Mouse (Mus musculus): ENCODE data around the gene Gata1.
"Not testable (repeated sequence)": the region's sequence is repeated elsewhere in the genome, so short reads cannot be mapped to it uniquely, and the experiment has no call there.

The Gata1 gene

DNA sequence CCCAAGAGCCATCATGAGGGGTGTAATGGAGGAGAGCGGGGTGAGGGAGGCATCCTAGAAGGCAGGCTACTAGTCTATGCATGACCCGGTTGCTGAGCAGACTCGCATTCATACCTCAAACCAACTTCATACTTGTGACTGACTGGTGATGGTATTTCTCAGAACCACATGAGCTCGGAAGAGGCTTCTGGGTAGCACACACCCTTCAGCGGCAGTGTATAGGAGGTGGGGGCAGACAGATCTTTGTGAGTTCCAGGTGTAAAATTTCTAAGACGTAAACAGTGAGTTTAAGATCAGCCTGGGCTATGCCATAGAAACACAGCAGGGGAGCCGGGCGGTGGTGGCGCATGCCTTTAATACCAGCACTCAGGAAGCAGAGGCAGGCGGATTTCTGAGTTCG, at the start of gene Gata1:
Gata1 (minus strand) TSS at position 180 of the 400 bp plus-strand sequence.
- DNase-seq = no peak

- DNase-seq = no peak
Observed at GRCm38 (mm10) chrX:8026811-8027210, 48.9 kb upstream of the Gata1 start.

DNA sequence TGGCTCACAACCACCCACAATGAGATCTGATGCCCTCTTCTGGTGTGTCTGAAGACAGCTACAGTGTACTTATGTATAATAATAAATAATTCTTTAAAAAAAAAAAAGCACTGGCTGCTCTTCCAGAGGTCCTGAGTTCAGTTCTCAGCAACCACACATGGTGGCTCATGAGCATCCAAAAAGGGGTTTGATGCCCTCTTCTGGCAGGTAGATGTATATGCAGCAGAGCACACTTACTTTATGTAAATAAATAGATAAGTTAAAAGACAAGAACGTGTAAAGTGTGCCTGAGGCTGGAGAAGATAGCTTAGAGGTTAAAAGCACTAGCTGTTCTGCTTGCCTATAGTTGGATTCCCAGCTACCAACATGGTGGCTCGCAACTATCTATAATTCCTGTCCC, 46.9 kb upstream of the Gata1 start:
- no peak for DNase-seq

DNA sequence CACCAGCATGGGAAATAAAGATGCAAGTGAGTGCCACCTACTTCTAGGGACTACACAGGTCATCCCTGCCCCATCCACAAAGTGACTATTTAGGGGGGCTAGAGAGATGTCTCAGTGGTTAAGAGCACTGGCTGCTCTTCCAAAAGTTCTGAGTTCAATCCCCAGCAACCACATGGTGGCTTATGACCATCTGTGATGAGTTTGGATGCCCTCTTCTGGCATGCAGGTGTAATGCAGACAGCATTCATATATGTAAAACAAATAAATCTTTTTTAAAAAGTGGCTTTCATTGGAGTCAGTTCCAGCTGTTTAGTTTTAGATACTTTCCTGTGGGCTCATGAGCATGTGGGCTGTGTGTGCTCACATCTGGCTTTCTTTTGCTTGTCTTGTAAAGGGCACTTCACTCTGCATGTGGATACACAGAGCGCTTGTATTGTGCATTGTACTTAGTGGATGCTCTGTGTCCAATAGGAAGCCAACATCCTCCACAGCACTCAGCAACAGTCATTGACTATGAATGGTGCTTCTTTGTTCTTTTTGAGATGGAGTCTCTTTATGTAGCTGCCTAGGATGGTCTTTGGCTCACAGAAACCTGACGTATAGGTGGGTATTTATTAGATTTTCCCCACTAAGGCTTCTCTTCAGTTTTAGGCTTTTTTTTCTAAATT, 42.4 kb upstream of the Gata1 start:
- DNase-seq = no peak

- DNase-seq = no peak
Observed at GRCm38 (mm10) chrX:8018286-8018685, 40.4 kb upstream of the Gata1 start, which contains the start of gene Glod5. TSS of gene Glod5 (minus strand) at chrX:8018492.

DNA sequence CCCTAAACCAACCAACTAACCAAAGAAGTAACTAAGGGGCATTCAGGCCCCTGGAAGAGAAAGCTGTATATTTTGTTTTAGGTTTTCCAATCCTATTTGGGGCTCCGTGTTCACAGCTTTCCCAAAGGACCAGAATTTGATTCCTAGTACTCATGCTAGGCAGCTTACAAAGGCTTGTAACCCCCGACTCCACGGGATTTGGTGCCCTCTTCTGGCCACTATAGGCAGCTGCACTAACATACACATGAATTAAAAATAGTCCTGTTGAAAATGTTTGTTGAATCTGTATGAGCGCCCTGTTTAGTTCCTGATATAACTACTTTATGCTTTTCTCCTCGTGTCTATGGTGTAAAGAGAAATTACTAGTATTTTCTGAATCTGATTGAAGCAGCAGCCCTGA, 39.3 kb upstream of the Gata1 start:
- peak; percentile 40 to 60 for DNase-seq

DNA sequence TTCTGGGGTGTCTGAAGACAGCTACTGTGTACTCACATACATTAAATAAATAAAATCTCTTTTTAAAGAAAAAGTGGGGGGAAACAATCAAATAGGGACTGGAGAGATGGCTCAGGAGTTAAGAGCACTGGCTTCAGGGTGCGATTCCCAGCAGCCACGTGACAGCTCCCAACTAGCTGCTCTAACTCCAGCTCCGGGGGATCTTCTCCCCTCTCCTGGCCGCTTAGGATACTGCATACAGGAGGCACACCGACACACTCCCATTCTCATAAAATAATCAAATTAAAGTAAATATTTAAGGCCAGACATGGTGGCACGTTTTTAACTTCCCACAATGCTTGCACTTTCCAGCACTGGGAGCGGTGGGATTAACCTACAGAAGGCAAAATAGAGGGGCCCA, 37.8 kb upstream of the Gata1 start:
- DNase-seq = not testable (repeated sequence)

DNA sequence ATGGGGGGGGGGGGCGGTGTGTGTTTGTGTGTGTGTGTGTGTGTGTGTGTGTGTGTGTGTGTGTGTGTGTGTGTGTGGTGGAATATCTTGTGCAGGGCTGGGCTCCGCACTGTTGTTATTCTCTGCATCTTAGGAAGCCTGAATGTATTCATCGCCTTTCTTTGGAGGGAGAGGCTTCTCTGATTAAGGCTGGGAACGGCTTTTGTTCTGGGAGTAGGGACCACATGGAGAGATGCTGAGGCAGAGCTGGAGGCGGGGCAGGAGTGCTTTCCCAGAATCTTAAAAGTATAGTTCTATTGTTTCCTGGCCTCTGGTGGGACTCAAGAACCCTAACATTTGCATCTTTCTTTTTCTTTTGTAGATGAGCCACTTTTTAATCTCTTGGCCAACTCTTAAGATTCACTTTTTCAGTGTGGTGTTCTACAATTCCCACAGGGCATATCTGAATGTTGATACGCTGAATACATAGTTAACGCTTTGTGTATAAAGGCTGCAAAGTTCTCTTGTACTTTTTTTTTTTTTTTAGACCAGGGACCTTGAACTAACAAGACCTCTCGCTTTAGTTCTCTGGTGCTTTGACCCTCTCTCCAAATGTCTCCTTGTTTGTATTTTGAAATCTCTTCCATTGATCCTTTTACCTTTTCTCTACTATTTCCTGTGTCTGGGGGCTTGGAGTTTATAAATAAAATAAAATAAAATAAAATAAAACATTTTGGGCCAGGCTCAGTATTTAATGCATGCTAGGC, 35.9 kb upstream of the Gata1 start:
- DNase-seq = no peak

DNA sequence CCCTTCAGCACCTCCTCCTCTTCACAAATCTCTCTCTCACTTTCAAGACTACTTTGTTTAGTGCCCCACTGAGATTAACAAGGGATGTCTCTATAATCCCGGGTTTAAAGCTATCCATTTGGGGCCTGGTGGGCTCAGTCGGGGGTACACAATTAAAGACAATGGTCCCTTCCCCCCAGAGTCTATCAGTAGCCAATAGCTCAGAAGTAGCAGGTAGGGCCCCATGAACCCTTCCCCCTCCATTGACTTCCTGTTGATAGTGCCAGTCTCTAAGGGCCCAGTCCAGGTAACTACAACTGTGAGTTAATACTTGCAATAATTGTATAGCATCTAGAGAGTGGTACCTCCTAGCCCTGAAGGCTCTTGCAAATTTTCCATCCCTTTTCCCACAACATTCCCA, 35.3 kb upstream of the Gata1 start:
- DNase-seq = no peak

- not testable (repeated sequence) for DNase-seq
Observed at GRCm38 (mm10) chrX:8009356-8009755, 31.5 kb upstream of the Gata1 start.

DNA sequence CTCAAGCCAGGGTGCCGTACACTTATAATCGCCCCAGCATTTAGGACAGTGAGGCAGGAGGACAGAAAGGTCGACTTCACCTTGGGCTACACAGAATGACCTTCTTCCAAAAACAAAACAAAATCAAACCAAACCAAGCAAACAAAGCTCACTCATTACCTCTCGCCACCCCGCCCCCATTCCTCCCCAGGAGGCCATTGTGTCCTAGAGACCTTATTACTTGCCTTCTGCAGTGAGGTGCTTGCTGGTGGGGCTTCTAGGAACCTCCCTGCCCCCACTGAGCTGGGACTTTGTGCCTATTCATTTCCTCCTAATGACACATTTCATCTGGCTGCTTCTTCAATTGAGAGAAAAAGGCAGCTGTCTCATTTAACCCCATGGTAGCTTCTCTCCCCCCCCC, 30.7 kb upstream of the Gata1 start:
- DNase-seq = no peak

GRCm38 (mm10) chrX:8002971-8003370, 25.1 kb upstream of the Gata1 start:
- no peak for DNase-seq

GRCm38 (mm10) chrX:8002001-8002400, 24.1 kb upstream of the Gata1 start:
- no peak for DNase-seq

DNA sequence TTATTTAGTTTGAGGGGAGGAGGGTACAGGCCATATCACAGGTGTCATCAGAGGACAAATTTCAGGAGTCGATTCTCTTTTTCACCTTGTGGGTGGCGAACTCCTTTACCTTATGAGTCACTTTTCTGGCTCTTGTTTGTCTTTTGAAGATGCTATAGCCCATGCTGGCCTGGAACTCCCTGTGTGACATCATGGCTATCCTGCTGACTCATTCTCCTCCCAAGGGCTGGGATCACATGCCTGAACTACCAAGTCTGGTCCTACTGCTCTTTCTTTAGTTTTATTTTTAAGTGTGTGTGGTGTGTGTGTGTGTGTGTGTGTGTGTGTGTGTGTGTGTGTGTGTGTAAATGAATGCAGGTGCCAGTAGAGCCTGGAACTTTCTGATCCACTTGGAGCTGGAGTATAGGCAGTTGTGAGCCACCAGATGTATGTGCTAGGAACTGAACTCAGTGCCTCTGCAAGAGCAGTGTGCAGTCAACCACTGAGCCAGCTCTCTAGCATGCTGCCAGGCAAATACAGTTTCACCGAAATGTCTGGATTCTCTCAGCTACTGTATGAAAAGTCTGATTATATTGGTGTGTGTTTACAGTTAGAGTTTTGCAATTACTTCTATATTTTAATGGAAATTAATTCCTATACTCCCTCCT, 22.8 kb upstream of the Gata1 start:
- no peak for DNase-seq

DNA sequence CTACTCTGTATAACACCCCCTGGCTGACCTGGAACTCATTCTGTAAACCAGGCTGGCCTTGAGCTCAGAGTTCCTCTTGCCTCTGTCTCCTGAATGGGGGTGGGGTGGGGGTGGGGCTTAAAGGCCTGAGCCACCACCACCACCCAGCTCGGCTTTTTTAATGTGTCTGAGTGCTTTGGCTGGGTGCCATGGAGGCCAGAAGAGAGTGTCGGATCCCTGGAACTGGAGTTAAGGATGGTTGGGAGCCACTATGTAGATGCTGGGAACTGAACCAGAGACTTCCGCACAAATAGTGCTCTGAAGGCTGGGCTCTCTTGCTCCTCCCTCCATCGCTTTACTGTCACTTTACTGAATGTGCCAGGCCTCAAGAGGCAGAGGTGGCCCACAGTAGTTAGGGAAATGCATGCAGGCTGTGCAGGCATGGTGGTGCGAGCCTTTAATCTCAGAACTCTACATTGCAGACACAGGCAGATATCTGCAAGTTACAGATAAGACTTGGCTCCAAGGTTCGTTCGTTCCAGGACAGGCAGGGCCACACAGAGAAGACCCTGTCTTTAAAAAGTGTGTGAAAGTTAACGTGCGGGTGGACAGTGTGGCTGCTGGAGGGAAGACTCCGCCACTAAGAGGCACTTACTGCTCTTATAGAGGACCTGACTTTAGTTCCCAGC, 15.3 kb upstream of the Gata1 start:
- DNase-seq = no peak

DNA sequence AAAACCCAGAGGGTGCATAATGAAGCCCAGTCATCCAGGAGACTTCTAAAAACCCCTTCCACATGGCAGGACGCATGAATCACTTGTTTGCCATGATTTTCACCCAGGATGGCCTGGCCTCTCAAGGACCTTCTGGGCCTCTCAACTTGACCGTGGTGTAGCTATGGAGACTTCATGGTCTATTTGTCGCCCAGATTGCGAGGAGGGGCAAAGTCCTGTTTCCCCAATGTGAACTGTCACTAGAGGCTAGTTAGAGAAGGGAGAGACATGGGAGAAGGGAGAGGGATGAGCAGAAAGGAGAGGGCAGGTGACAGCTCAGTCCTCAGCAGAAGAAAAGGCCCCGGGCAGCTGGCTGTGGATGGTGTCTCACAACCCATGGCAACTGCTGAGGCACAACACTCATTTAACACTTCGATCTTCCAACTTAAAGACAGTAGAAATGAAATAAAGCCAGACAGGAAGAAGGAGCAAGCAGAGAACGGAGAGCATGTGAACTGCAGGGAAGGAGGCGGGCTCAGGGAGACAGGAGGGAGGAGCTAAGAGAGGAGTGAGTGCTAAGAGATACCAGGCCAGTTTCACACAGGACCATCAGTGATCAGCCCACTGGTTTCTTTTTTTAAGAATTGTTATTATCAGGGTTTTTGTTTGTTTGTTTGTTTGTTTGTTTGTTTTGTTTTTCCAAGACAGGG, 14.7 kb upstream of the Gata1 start:
- DNase-seq = no peak

DNA sequence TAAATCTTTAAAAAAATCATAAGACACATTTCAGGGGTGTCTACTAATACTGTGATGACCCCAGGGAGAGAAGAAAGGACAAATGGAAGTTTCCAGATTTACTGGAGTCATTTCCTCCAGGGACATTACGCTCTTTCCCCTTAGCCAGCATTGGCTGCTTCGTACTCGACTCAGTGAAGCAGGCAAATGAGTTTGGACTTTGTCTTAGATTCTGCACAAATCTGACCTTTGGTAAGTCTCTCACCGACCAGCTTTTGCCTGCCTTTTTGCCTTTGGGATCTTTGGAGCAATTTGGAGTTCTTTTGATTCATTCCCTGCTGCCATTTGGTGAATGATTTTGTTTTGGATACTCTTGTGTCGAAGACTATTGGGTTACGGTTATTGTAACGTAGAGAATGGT, 3.5 kb upstream of the Gata1 start:
- no peak for DNase-seq

- no peak for DNase-seq
Observed at GRCm38 (mm10) chrX:7971292-7971691, 6.6 kb downstream of the Gata1 start.

DNA sequence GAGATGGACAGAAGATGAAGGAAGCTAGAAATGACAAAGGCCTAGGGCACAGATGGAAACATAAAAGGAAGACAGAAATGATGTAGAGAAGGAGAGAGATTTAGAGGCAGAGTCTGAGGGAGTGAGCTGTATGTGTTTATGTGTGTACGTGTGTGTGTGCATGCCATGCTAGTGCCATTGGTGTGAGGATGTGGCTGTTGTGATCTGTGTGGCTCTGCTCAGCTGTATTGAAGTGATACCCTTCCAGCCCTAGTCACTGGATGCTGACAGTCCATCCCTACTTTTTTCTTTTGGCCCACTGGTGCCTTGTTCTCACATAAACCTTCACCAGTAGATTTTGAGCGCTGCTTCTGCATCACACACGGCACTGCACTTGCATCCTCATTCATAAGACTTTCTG, 9.0 kb downstream of the Gata1 start:
- DNase-seq = no peak

- no peak for DNase-seq
Observed at GRCm38 (mm10) chrX:7968226-7968625, 9.6 kb downstream of the Gata1 start.

- DNase-seq = no peak
Observed at GRCm38 (mm10) chrX:7967596-7968201, 10.2 kb downstream of the Gata1 start.

- DNase-seq = no peak
Observed at GRCm38 (mm10) chrX:7966161-7966560, 11.7 kb downstream of the Gata1 start.
